Mouse (Mus musculus) gonadal fat pad, adult 2 months (tissue): ENCODE measurements around the gene Inha. TPM values are rescaled to one million over a fixed set of nuclear protein-coding genes. Genes with fewer than 3 reads are reported as not detected.

Experiments used
- DNase-seq: peaks from one replicate; pipeline ENCODE4 v3.0.0-alpha.2; 2012; ENCODE audit warnings: low read depth
- polyA plus RNA-seq: library from polyadenylated mRNA; depleted of rRNA; stranded (reverse); fragments of >200 nt; gene quantifications from 2 replicates; pipeline ENCODE4 v1.2.3, GENCODE M21; 2012; rRNA removed

Gene Inha
- polyA plus RNA-seq, 1 experiment: 33.4 TPM

GRCm38 (mm10) chr1:75558388-75559178 lies 51.7 kb downstream of the Inha start:
- DNase-seq: no peak

DNA sequence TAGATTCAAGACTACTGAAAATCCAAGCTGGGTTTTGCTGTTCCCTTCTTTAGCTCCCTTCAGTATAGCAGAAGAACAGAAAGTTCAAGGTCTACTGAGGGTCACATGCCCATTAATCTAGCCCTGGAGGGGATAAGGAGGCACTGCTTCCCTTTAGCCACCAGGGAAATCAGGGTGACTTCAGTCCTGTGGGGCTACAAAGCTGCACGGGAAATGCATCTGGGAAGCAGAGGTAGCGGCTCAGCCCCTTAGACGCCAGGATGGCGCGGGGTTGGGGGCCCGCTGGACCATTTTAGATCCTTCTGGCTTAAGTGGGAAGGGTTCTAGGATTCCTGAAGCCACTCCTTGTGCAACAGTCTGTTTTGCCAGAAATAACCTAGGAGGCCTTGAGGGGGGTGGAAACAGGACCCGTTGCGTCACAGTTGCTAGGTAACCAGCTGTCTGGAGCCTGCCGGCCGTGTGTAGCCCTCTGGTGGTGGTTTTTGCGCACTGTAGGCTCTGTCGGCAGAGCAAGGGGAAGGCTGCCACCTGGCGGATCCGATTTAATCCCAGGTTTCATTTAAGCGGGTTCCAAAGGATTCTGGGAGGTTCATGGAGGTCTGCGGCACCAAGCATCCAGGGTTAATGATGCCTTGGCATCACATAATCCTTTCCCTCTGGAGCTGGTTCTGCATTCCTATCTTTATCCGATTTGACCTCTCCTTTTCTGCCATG lies 52.5 kb downstream of the Inha start:
- DNase-seq: peak; percentile 46

Other genes with a start within 250 kb of the Inha start
- gene Ptprn, start 242.6 kb upstream of the Inha start, polyA plus RNA-seq: 0.03 and 0.62 TPM in 2 replicates
- not detected in 2 replicates for gene Resp18, start 228.7 kb upstream of the Inha start, polyA plus RNA-seq
- gene Dnpep, start 189.1 kb upstream of the Inha start, polyA plus RNA-seq: 150 and 168 TPM in 2 replicates
- gene Des, start 146.7 kb upstream of the Inha start, polyA plus RNA-seq: 71.8 and 92.9 TPM in 2 replicates
- gene Speg, start 131.8 kb upstream of the Inha start, polyA plus RNA-seq: 26.2 and 27.4 TPM in 2 replicates
- 161 and 183 TPM in 2 replicates for gene Gmppa, start 71.1 kb upstream of the Inha start, polyA plus RNA-seq
- gene Asic4, start 56.6 kb upstream of the Inha start, polyA plus RNA-seq: 0.18 and 0.42 TPM in 2 replicates
- 77.6 and 78.4 TPM in 2 replicates for gene Chpf, start 27.8 kb upstream of the Inha start, polyA plus RNA-seq
- 2.4 TPM in 2 replicates for gene Tmem198, start 27.5 kb upstream of the Inha start, polyA plus RNA-seq
- gene Obsl1, start 625 bp upstream of the Inha start, polyA plus RNA-seq: 26.6 and 29.1 TPM in 2 replicates
- 25.7 and 27.4 TPM in 2 replicates for gene Stk11ip, start 14.5 kb downstream of the Inha start, polyA plus RNA-seq
- 25.8 and 35.8 TPM in 2 replicates for gene Slc4a3, start 39.2 kb downstream of the Inha start, polyA plus RNA-seq